Mouse (Mus musculus): Measurements from ENCODE around the gene Smim20. TPM values are rescaled to one million over a fixed set of nuclear protein-coding genes. Genes with fewer than 3 reads are reported as not detected.

The Smim20 gene
- 10 to 100 TPM; 31.4 to 35.2 TPM for total RNA-seq (2023)

DNA sequence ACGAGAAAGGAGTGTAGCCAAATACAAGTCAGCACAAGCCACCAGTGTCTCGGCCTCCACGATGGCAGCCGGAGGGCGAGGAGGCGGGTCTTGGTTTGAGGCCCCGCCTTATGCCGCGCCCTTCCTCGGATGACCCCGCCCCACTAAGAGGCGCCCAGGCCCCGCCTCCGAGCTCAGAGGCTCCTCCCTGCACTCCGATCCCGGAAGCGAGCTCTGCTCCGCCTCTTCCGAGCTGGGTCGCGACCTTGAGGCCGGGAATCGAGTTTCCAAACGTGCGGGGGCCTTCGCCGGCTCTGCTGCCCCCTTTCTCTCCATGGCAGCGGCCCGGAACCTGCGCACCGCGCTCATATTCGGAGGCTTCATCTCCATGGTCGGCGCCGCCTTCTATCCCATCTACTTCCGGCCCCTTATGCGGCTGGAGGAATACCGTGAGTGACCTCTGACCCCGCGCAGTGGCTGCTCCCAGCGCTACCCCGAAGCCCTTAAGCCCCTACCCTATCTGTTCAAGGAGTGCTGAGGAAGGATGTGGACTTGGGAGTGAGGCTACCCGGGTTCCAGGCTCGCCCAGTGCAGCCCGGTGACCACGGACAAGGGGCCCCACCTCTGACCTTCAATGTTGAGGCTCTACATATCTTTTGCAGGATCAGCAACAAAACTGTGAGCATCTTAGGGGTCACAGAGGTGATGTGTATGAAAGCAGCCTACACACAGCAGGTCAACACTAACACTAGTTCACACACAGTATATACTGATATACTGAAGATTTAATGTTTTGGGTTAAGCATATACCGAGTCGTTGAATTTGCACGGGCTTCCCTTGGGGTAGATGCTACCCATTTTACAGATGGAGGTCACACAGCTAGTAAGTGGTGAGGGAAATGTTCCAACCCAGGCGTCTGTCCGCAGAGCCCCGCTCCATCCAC is at the start of gene Smim20:
Gene Smim20 (plus strand): TSS at position 153 of the 923 bp plus-strand sequence.

Other genes starting within 250 kb of the Smim20 start
- not detected for gene Slc34a2, start 229.0 kb upstream of the Smim20 start, total RNA-seq (2023)
- gene Sel1l3, start 53.2 kb upstream of the Smim20 start, total RNA-seq (2023): under 1 TPM in 1 of 2 experiments, not detected in 1; 0.21 TPM
- 10 to 100 TPM; 65.1 to 73.5 TPM for gene Rbpj, start 199.1 kb downstream of the Smim20 start, total RNA-seq (2023)

Data from monocyte, adult 59 days (primary cell).